Mouse (Mus musculus) retina, embryonic 14.5 days (tissue): Measurements from ENCODE around the gene Zfp94.

Experiments
- DNase-seq: peaks from one replicate; pipeline ENCODE4 v3.0.0-alpha.2; 2015; ENCODE audit warnings: low spot score

The Zfp94 gene

GRCm38 (mm10) chr7:24316567-24317092 lies at the start of gene Zfp94:
TSS of gene Zfp94 (minus strand) at chr7:24316666.
- DNase-seq = peak; percentile 96

GRCm38 (mm10) chr7:24365258-24366014 lies 49.0 kb upstream of the Zfp94 start:
- no peak for DNase-seq

DNA sequence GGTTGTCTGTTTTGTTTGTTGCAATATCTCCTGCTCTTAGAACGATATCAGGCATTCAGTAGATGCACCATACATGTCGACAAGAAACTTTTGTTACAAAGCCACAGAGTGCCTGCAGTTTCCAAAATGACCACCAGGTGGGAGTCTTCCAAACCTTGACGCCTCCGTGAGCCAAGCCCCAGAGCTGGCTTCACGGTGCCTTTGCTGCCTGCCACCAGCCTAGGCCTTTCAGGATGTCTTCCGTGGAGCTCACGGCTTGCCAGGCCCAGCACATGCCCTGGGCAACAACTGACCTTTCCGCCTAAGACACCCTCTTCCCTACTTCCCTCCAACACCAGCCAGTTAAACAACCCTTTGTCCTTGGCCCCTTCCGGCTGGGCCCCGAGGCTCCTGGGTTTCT lies 48.4 kb upstream of the Zfp94 start:
- peak; percentile 94 for DNase-seq

- peak; percentile 60 for DNase-seq
Observed at GRCm38 (mm10) chr7:24363228-24363627, 46.8 kb upstream of the Zfp94 start.

GRCm38 (mm10) chr7:24361001-24361400 lies 44.5 kb upstream of the Zfp94 start:
- no peak for DNase-seq

DNA sequence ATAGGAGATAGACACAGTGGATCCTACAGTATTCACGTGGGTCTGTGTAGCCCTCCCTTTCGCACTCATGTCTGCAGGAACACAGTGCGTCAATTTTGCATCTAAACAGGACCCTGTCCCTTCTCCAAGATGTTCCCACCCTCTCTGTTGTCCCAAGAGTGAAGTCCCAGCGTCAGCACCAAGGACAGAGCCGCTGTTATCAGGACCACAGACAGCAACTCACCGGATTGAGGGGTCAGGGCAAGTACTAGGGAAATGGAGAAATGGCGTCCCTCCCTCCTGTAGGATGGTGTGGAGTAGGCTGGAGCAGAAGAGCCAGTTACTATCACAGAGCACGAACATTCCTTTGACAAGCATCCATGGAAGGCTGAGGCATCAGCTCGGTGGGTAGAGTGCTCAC lies 42.8 kb upstream of the Zfp94 start:
- DNase-seq = peak; percentile 53

- no peak for DNase-seq
Observed at GRCm38 (mm10) chr7:24357899-24358298, 41.4 kb upstream of the Zfp94 start.

DNA sequence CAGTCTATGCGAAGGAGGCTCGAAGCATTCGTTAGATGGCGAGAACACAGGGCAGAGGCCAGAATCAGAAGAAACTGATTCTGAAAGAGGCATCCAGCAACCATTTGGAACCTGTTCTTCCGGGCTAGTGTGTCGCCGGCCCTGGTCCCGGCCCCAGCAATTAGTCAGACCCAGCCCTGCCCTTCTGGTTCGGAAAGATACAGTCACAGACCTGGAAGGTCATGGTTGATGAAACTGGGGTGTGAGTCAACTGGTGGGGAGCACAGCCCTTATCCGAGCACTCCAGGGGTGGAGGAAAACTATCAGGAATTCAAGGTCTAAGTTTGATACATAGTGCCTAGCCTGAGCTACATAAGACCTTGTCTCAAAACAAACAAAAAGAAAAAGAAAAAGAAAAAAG lies 39.6 kb upstream of the Zfp94 start:
- DNase-seq = no peak

DNA sequence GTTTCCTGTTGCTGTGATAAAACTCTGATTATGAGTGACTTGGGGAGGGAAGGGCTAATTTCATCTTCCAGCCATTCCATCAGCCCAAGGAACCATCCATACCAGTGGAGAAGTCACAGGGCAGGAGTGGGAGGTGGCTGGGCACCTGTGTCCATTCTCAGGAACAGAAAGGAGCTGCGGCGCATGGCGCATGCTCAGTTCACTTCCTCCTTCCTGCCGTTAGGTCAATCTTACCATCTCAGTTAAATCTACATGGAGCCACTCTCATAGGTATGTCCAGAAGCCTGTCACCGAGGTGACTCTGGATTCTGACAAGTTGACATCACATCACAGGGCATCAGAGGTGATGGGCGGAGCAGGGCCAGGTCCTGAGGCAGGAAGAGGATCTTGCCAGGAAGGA lies 39.2 kb upstream of the Zfp94 start:
- no peak for DNase-seq

GRCm38 (mm10) chr7:24348896-24349295 lies 32.4 kb upstream of the Zfp94 start, which contains the start of gene Lypd5:
TSS of gene Lypd5 (plus strand) at chr7:24349196.
- no peak for DNase-seq

- DNase-seq = no peak
Observed at GRCm38 (mm10) chr7:24346444-24346843, 30.0 kb upstream of the Zfp94 start.

DNA sequence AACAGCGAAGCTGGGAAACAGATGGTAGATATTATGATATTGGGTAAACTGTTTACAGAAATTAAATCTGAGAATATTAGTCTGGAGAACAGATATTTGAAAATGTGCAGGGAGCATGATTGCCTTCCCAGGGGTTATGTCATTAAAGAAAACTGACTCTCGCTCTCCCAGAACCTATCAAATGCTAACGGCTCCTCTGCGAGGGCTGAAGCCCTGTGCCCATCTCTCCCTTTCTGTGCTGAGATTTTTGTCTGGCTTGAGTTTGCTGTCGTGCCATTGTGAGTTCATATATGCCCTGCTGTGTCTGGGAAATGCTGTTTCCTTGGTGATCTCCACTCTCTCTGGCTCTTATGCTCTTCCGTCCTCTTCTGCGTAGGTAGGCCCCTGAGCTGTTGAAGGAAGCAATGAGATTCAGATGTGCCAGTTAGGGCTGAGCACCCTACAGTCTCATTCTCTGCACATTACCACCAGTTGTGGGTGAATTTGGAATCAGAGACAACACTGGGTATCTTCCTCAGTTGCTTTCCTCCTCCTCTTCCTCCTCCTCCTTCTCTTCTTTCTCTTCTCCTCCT lies 27.3 kb upstream of the Zfp94 start:
- DNase-seq = no peak

- no peak for DNase-seq
Observed at GRCm38 (mm10) chr7:24338241-24338640, 21.8 kb upstream of the Zfp94 start.

GRCm38 (mm10) chr7:24335699-24336309 lies 19.3 kb upstream of the Zfp94 start:
- DNase-seq = peak; percentile 84

- DNase-seq = no peak
Observed at GRCm38 (mm10) chr7:24333304-24333986, 17.0 kb upstream of the Zfp94 start, which contains the start of gene Tescl. TSS of gene Tescl (minus strand) at chr7:24333936.

GRCm38 (mm10) chr7:24327281-24327975 lies 11.0 kb upstream of the Zfp94 start:
- no peak for DNase-seq

- no peak for DNase-seq
Observed at GRCm38 (mm10) chr7:24326273-24327135, 10.0 kb upstream of the Zfp94 start.

GRCm38 (mm10) chr7:24325675-24326128 lies 9.2 kb upstream of the Zfp94 start:
- DNase-seq = peak; percentile 54

DNA sequence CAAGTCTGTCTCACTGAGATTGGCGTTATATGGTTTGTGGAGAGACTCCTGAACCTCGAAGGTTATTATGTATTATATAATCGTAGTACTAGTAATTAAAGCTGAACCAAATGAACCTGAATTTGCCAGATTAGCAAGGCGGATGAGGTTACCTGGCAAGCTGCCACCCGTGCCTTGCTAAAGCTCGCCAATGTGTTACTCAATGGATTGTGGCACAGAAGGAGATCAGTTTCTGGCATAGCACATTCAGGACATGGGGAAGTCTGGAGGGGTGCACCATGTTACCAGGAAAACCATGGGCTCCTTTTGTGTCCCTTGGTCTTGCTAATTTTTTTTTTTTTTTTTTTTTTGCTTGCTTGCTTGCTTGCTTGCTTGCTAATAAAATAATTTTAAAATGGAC lies 8.7 kb upstream of the Zfp94 start:
- DNase-seq = no peak

DNA sequence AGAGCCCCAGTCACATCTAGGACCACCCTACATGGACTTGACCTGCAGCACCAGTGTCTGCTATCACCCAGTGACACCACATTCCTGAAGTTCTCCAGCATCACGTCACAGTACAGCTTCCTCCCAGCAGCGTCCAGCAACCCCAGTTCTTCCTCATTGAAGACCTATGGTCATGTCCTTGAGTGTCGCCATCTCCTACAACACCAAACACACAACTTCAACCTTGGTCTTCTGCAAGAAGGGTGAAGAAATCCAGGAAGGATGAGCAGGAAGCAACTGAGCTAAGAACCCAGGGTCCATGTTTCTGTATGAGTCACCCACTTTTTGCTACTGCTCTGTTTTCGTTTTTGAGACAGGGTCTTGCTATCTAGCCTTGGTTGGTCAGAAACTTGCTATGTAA lies 6.1 kb upstream of the Zfp94 start:
- DNase-seq = no peak

- DNase-seq = no peak
Observed at GRCm38 (mm10) chr7:24318942-24319341, 2.5 kb upstream of the Zfp94 start.
